In the genomic region with DNA sequence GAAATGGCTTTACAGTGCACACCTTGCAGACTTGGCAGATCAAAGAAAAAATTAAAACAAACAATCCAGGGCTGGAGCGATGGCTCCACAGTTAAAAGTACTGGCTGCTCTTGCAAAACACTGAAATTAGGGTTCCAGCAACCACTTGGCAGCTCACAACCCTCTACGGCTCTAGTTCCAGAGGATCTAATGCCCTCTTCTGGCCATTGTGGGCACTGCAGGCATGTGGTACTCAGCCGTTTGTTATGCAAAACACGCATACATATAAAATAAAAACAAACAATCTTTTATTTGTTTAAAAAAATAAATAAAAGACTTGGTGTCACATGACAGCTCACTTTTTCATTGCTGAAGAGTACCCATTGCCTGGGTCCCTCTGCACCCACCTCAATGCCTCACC, we compare ENCODE assay signal across 8 mouse cellular contexts. TPM values are rescaled to one million over a fixed set of nuclear protein-coding genes. Genes with fewer than 3 reads are reported as not detected.
DNase-seq lines count a peak whose midpoint lies in the region; ATAC-seq and TF ChIP-seq lines count a peak whose summit lies in the region.
"Had no signal": no experiment of that assay in that cellular context is flagged by ENCODE, and none has a peak within 500 bp of the region (broad histone marks: within the 10 kb centered on the region; RNA-seq: fewer than 3 reads in every experiment).

No protein-coding gene starts in this region.

- no peak for TF ChIP-seq EP300 in CH12.LX (IDR thresholded peaks at IDR 0.05; ENCODE audit: low read length)
- TF ChIP-seq EP300 in heart, postnatal 0 days (IDR thresholded peaks at IDR 0.05; ENCODE audit: low read depth), result no peak

- DNase-seq in CH12.LX (ENCODE audit: extremely low read depth) (peak; percentile 73), Patski (ENCODE audit: low read depth, low spot score) (no peak)
- peak; percentile 94 to 97 for DNase-seq in cerebellum, postnatal 14 days
- peak; percentile 7 for DNase-seq in heart, postnatal 0 days (ENCODE audit: low spot score)
- peak; percentile 90 for DNase-seq in layer of hippocampus, postnatal 10 days (ENCODE audit: low spot score in 2 of 2)
- peak; percentile 69 for DNase-seq in lung, postnatal 25 days (ENCODE audit: low spot score)
- DNase-seq in spleen, adult 2 months (ENCODE audit: low read depth in 1 of 2, low spot score in 2 of 2), result peak; percentile 40 to 66

- peaks cover 55% of the 10 kb centered on the region for H3K27me3 ChIP-seq in CH12.LX (replicated peaks)
- H3K27me3 ChIP-seq in Patski, result peaks cover 4% of the 10 kb centered on the region
- H3K27me3 ChIP-seq in heart, postnatal 0 days (ENCODE audit: control insufficient read depth, insufficient read depth, low read length), result 0 out of 2 replicates have a peak, but pooled peaks cover 10% of the 10 kb centered on the region
- no peaks in the 10 kb centered on the region for H3K27me3 ChIP-seq in spleen, adult 2 months (ENCODE audit: control insufficient read depth, insufficient read depth, low read length)

- TF ChIP-seq POLR2A in CH12.LX (IDR thresholded peaks at IDR 0.05; ENCODE audit: low read depth, low read length), result no peak
- TF ChIP-seq POLR2A in spleen, adult 2 months (IDR thresholded peaks at IDR 0.05; ENCODE audit: low read depth, low read length), result no peak

- peaks cover 11% of the 10 kb centered on the region for H3K9me3 ChIP-seq in CH12.LX (replicated peaks; ENCODE audit: low read length)
- no peaks in the 10 kb centered on the region for H3K9me3 ChIP-seq in heart, postnatal 0 days (replicated peaks; ENCODE audit: control insufficient read depth, low read length)

- TF ChIP-seq CTCF in CH12.LX (conservative IDR thresholded peaks at IDR 0.05 in 1 of 2, IDR thresholded peaks at IDR 0.05 in 1 of 2; ENCODE audit: low read depth in 2 of 2, low read length in 2 of 2) (peak; percentile 76 to 83), Patski (IDR thresholded peaks at IDR 0.05) (peak; percentile 91)
- peak; percentile 73 for TF ChIP-seq CTCF in heart, postnatal 0 days (IDR thresholded peaks at IDR 0.05; ENCODE audit: low read depth)
- peak; percentile 55; the same call in 1 of the 2 replicates for TF ChIP-seq CTCF in spleen, adult 2 months (IDR thresholded peaks at IDR 0.05; ENCODE audit: extremely low read depth, insufficient read depth, insufficient read length, insufficient replicate concordance)

- in situ Hi-C loops in CH12.LX (cut with MboI; ENCODE audit: low pct_ligation_motif_present, low pct_unique_long_range_greater_than_20kb, low sequenced_read_pairs) (loop anchor here (10.0 kb wide), 1 partner anchor 48 kb away; the partner anchor contains the start of gene Aplp1), Patski (cut with MboI; ENCODE audit: low pct_unique_long_range_greater_than_20kb) (loop anchor here (5.0 kb wide), 1 partner anchor 55 kb away; no protein-coding TSS in a partner anchor)

- no peak overlapping the region for H3K4me3 ChIP-seq in CH12.LX (replicated peaks in 1 of 3; ENCODE audit: low read depth in 2 of 3, low read length in 2 of 3, poor library complexity in 1 of 3)
- no peak overlapping the region for H3K4me3 ChIP-seq in heart, postnatal 0 days (ENCODE audit: low read depth, low read length)
- H3K4me3 ChIP-seq in spleen, adult 2 months (ENCODE audit: extremely low read depth, insufficient read depth, insufficient read length), result no peak overlapping the region
- H3K4me3 ChIP-seq: megakaryocyte, embryonic 14.5 days had no signal

- no peak overlapping the region for H3K9ac ChIP-seq in CH12.LX (ENCODE audit: insufficient read depth, low read depth)
- no peak overlapping the region for H3K9ac ChIP-seq in heart, postnatal 0 days (replicated peaks; ENCODE audit: low read depth, low read length)

- ATAC-seq in Patski, result no peak
- ATAC-seq in heart, postnatal 0 days (ENCODE audit: insufficient read depth, low read depth), result no peak

- peak; percentile 52 for TF ChIP-seq RAD21 in CH12.LX (IDR thresholded peaks at IDR 0.05; ENCODE audit: low read depth, low read length)

- no peak overlapping the region for H3K27ac ChIP-seq in CH12.LX (ENCODE audit: insufficient read depth, low read depth)
- H3K27ac ChIP-seq in heart, postnatal 0 days (ENCODE audit: low read depth), result no peak overlapping the region
- H3K27ac ChIP-seq in spleen, adult 2 months (ENCODE audit: insufficient read depth, low read length), result no peak overlapping the region

- H3K36me3 ChIP-seq in CH12.LX (replicated peaks in 1 of 2; ENCODE audit: control insufficient read depth in 1 of 2, insufficient read depth in 1 of 2, low read length in 1 of 2), result no peaks in the 10 kb centered on the region
- H3K36me3 ChIP-seq in heart, postnatal 0 days (replicated peaks; ENCODE audit: control insufficient read depth, insufficient read depth, low read length), result no peaks in the 10 kb centered on the region
- no peaks in the 10 kb centered on the region for H3K36me3 ChIP-seq in spleen, adult 2 months (ENCODE audit: control insufficient read depth, insufficient read depth, low read length)

- H3K79me2 ChIP-seq in CH12.LX (replicated peaks; ENCODE audit: control insufficient read depth, extremely low read depth, insufficient read depth, poor library complexity, severe bottlenecking), result no peaks in the 10 kb centered on the region; the same call in 1 of the 2 replicates

- dilution Hi-C loops in CH12.LX (cut with MboI; ENCODE audit: extremely low pct_ligation_motif_present, extremely low pct_unique_long_range_greater_than_20kb, low sequenced_read_pairs), result no loop called here

- CTCF ChIA-PET in Patski (lab: Charles Lee), result interaction anchor here (0.6 to 3.2 kb wide), 11 partner anchors 10 to 190 kb away, joined by 3 to 13 read pairs (median 3); no protein-coding TSS in a partner anchor

- H3K4me1 ChIP-seq in CH12.LX (ENCODE audit: control insufficient read depth in 1 of 2, insufficient read depth in 2 of 2), result no peaks in the 10 kb centered on the region
- H3K4me1 ChIP-seq in heart, postnatal 0 days (ENCODE audit: control insufficient read depth, insufficient read depth), result no peaks in the 10 kb centered on the region
- no peaks in the 10 kb centered on the region for H3K4me1 ChIP-seq in spleen, adult 2 months (ENCODE audit: control insufficient read depth, insufficient read depth, insufficient read length)

- 15% methylated on average over 4 of the region's 4 CpGs for whole genome bisulfite sequencing in heart, postnatal 0 days
- WGBS in spleen, adult 2 months, result 16% methylated on average over 4 of the region's 4 CpGs

- POLR2A ChIA-PET in Patski (lab: Charles Lee), result interaction anchor here (0.8 kb wide), 1 partner anchor 26 kb away, joined by 5 read pairs; no protein-coding TSS in a partner anchor

- H3K4me2 ChIP-seq in CH12.LX (ENCODE audit: insufficient read depth, low read depth, poor library complexity, severe bottlenecking), result no peak overlapping the region
- H3K4me2 ChIP-seq in heart, postnatal 0 days (ENCODE audit: low read depth, low read length), result no peak overlapping the region

TF ChIP-seq in CH12.LX, 34 proteins besides CTCF, POLR2A, EP300 and RAD21:
- TF ChIP-seq SIN3A (IDR thresholded peaks at IDR 0.05; ENCODE audit: low read length) (no peak), SMC3 (IDR thresholded peaks at IDR 0.05; ENCODE audit: low read depth, low read length) (peak; percentile 60)

RNA-seq across cellular contexts. Expression of gene Prodh2, which starts 0.7 kb away (rescaled TPM):
- total RNA-seq in CH12.LX (2012; rRNA removed) (not detected in 2 replicates), CH12.LX (2014; rRNA removed) (not detected in 2 replicates)
- polyA plus RNA-seq in CH12.LX (2012; ENCODE audit: insufficient read length, low read depth) (not detected in 2 replicates), Patski (2021) (0.05 TPM)
- not detected in 2 replicates for total RNA-seq in heart, postnatal 0 days (2014; rRNA removed; ENCODE audit: low replicate concordance)
- polyA plus RNA-seq in heart, postnatal 0 days (2015; fragmentation: Nextera tagmentation; extraction: Ambion mirVana), result not detected in 2 replicates
- under 1 TPM in 1 of 2 experiments, not detected in 1; 0.69 TPM for total RNA-seq in layer of hippocampus, postnatal 10 days (2021)
- polyA plus RNA-seq in spleen, adult 2 months (2012; rRNA removed), result 0.04 TPM in 1 of 2 replicates, not detected in the other

RNA-seq across cellular contexts. Expression of gene Nphs1, which starts 34.6 kb away (rescaled TPM):
- total RNA-seq in CH12.LX (2012; rRNA removed) (2.1 and 2.4 TPM in 2 replicates), CH12.LX (2014; rRNA removed) (not detected in 2 replicates)
- polyA plus RNA-seq in CH12.LX (2012; ENCODE audit: insufficient read length, low read depth) (1.0 TPM in 1 of 2 replicates, not detected in the other), Patski (2021) (not detected)
- total RNA-seq in heart, postnatal 0 days (2014; rRNA removed; ENCODE audit: low replicate concordance), result not detected in 2 replicates
- 0.05 TPM in 1 of 2 replicates, not detected in the other for polyA plus RNA-seq in heart, postnatal 0 days (2015; fragmentation: Nextera tagmentation; extraction: Ambion mirVana)
- total RNA-seq in layer of hippocampus, postnatal 10 days (2021), result under 1 TPM; 0.55 to 0.62 TPM
- 1.8 and 2.4 TPM in 2 replicates for polyA plus RNA-seq in spleen, adult 2 months (2012; rRNA removed)

RNA-seq across cellular contexts. Expression of gene Kirrel2, which starts 35.3 kb away (rescaled TPM):
- total RNA-seq in CH12.LX (2012; rRNA removed), result not detected in 2 replicates
- total RNA-seq in CH12.LX (2014; rRNA removed), result not detected in 2 replicates
- polyA plus RNA-seq in CH12.LX (2012; ENCODE audit: insufficient read length, low read depth), result not detected in 2 replicates
- not detected for polyA plus RNA-seq in Patski (2021)
- total RNA-seq in heart, postnatal 0 days (2014; rRNA removed; ENCODE audit: low replicate concordance), result not detected in 2 replicates
- polyA plus RNA-seq in heart, postnatal 0 days (2015; fragmentation: Nextera tagmentation; extraction: Ambion mirVana), result 0.15 TPM in 1 of 2 replicates, not detected in the other
- 1 to 10 TPM; 3.9 to 5.3 TPM for total RNA-seq in layer of hippocampus, postnatal 10 days (2021)
- 0.14 and 0.49 TPM in 2 replicates for polyA plus RNA-seq in spleen, adult 2 months (2012; rRNA removed)

RNA-seq across cellular contexts. Expression of gene Arhgap33, which starts 42.1 kb away (rescaled TPM):
- 2.5 and 2.8 TPM in 2 replicates for total RNA-seq in CH12.LX (2012; rRNA removed)
- total RNA-seq in CH12.LX (2014; rRNA removed), result 0.44 and 0.76 TPM in 2 replicates
- 6.2 and 9.2 TPM in 2 replicates for polyA plus RNA-seq in CH12.LX (2012; ENCODE audit: insufficient read length, low read depth)
- polyA plus RNA-seq in Patski (2021), result 5.4 TPM
- 0.31 and 4.3 TPM in 2 replicates for total RNA-seq in heart, postnatal 0 days (2014; rRNA removed; ENCODE audit: low replicate concordance)
- polyA plus RNA-seq in heart, postnatal 0 days (2015; fragmentation: Nextera tagmentation; extraction: Ambion mirVana), result 0.80 and 1.0 TPM in 2 replicates
- total RNA-seq in layer of hippocampus, postnatal 10 days (2021), result 100 to 1,000 TPM; 218 to 232 TPM
- polyA plus RNA-seq in spleen, adult 2 months (2012; rRNA removed), result 18.4 and 26.5 TPM in 2 replicates

RNA-seq across cellular contexts. Expression of gene Aplp1, which starts 47.4 kb away (rescaled TPM):
- total RNA-seq in CH12.LX (2012; rRNA removed) (0.34 and 0.93 TPM in 2 replicates), CH12.LX (2014; rRNA removed) (not detected in 2 replicates)
- polyA plus RNA-seq in CH12.LX (2012; ENCODE audit: insufficient read length, low read depth) (0.10 TPM in 1 of 2 replicates, not detected in the other), Patski (2021) (104 TPM)
- 3.6 and 11.4 TPM in 2 replicates for total RNA-seq in heart, postnatal 0 days (2014; rRNA removed; ENCODE audit: low replicate concordance)
- 4.2 and 5.2 TPM in 2 replicates for polyA plus RNA-seq in heart, postnatal 0 days (2015; fragmentation: Nextera tagmentation; extraction: Ambion mirVana)
- 100 to 1,000 TPM; 831 to 849 TPM for total RNA-seq in layer of hippocampus, postnatal 10 days (2021)
- 1.9 and 2.3 TPM in 2 replicates for polyA plus RNA-seq in spleen, adult 2 months (2012; rRNA removed)
